In genomic region chr15:61415626-61416025, GRCm38 (mm10) we compare ENCODE assay signal across 11 mouse cellular contexts.
A peak's percentile ranks its signal among the peaks of the same experiment; 100 is the strongest.
DNase-seq lines count a peak whose midpoint lies in the region; ATAC-seq and TF ChIP-seq lines count a peak whose summit lies in the region.
"Had no signal": no experiment of that assay in that cellular context is flagged by ENCODE, and none has a peak within 500 bp of the region (broad histone marks: within the 10 kb centered on the region; RNA-seq: fewer than 3 reads in every experiment).

No protein-coding gene starts in this region.

- no peak overlapping the region for H3K4me3 ChIP-seq in gastrocnemius, adult 2 months
- no peak overlapping the region for H3K4me3 ChIP-seq in lung, adult 2 months (replicated peaks; ENCODE audit: extremely low read depth, low read depth, low read length)
- H3K4me3 ChIP-seq in forebrain, embryonic 15.5 days, result no peak overlapping the region
- H3K4me3 ChIP-seq: limb, embryonic 13.5 days; midbrain, embryonic 12.5 days had no signal

- H3K27ac ChIP-seq in gastrocnemius, adult 2 months, result no peak overlapping the region
- H3K27ac ChIP-seq in forebrain, embryonic 15.5 days (replicated peaks), result no peak overlapping the region
- H3K27ac ChIP-seq: limb, embryonic 13.5 days; midbrain, embryonic 12.5 days had no signal

- H3K4me2 ChIP-seq in forebrain, embryonic 15.5 days (replicated peaks), result no peak overlapping the region
- H3K4me2 ChIP-seq: limb, embryonic 13.5 days; midbrain, embryonic 12.5 days had no signal

- TF ChIP-seq CTCF in gastrocnemius, adult 2 months (IDR thresholded peaks at IDR 0.05), result peak; percentile 63
- TF ChIP-seq CTCF in lung, adult 2 months (IDR thresholded peaks at IDR 0.05; ENCODE audit: insufficient read depth, low read length), result peak; percentile 2; the same call in 1 of the 2 replicates

- intact Hi-C loops in gastrocnemius, adult 2 months (cut with DNase I), result loop anchor here (2.0 to 10.0 kb wide), 2 partner anchors 259 to 1589 kb away; no protein-coding TSS in a partner anchor

- no peak for DNase-seq in gastrocnemius, adult 2 months
- no peak for DNase-seq in gastrocnemius, adult 8-10 months (ENCODE audit: low spot score in 2 of 2)
- no peak for DNase-seq in lung, adult 2 months
- no peak for DNase-seq in lung, postnatal 4 days
- peak; percentile 59 for DNase-seq in thymus, postnatal 4 days
- no peak for DNase-seq in Muller cell, postnatal 12 days (ENCODE audit: inconsistent ontology term)
- DNase-seq: kidney, postnatal 14 days had no signal

- H3K9me3 ChIP-seq in forebrain, embryonic 15.5 days, result no peaks in the 10 kb centered on the region
- H3K9me3 ChIP-seq: limb, embryonic 13.5 days; midbrain, embryonic 12.5 days had no signal

- 68% methylated on average over 1 of the region's 1 CpGs for WGBS in lung, adult 2 months
- 61% methylated on average over 1 of the region's 1 CpGs for WGBS in forebrain, embryonic 15.5 days

- H3K9ac ChIP-seq in forebrain, embryonic 15.5 days (replicated peaks), result no peak overlapping the region
- H3K9ac ChIP-seq: limb, embryonic 13.5 days; midbrain, embryonic 12.5 days had no signal

- no peaks in the 10 kb centered on the region for H3K27me3 ChIP-seq in forebrain, embryonic 15.5 days
- H3K27me3 ChIP-seq: limb, embryonic 13.5 days; midbrain, embryonic 12.5 days had no signal

- peak; percentile 63 for ATAC-seq in inflammation-experienced regulatory T-cells, adult 6 months
- ATAC-seq in forebrain, embryonic 15.5 days (replicated peaks), result no peak

- H3K4me1 ChIP-seq in lung, adult 2 months (ENCODE audit: control insufficient read depth, insufficient read depth, low read length), result no peaks in the 10 kb centered on the region
- no peaks in the 10 kb centered on the region for H3K4me1 ChIP-seq in forebrain, embryonic 15.5 days
- H3K4me1 ChIP-seq: limb, embryonic 13.5 days; midbrain, embryonic 12.5 days had no signal

- H3K36me3 ChIP-seq in forebrain, embryonic 15.5 days, result no peaks in the 10 kb centered on the region
- H3K36me3 ChIP-seq: limb, embryonic 13.5 days; midbrain, embryonic 12.5 days had no signal

- TF ChIP-seq POLR2A in lung, adult 2 months (IDR thresholded peaks at IDR 0.05; ENCODE audit: borderline replicate concordance, extremely low read depth, low read depth, low read length), result no peak
